ENCODE assay signal across 10 mouse cellular contexts in the genomic region with DNA sequence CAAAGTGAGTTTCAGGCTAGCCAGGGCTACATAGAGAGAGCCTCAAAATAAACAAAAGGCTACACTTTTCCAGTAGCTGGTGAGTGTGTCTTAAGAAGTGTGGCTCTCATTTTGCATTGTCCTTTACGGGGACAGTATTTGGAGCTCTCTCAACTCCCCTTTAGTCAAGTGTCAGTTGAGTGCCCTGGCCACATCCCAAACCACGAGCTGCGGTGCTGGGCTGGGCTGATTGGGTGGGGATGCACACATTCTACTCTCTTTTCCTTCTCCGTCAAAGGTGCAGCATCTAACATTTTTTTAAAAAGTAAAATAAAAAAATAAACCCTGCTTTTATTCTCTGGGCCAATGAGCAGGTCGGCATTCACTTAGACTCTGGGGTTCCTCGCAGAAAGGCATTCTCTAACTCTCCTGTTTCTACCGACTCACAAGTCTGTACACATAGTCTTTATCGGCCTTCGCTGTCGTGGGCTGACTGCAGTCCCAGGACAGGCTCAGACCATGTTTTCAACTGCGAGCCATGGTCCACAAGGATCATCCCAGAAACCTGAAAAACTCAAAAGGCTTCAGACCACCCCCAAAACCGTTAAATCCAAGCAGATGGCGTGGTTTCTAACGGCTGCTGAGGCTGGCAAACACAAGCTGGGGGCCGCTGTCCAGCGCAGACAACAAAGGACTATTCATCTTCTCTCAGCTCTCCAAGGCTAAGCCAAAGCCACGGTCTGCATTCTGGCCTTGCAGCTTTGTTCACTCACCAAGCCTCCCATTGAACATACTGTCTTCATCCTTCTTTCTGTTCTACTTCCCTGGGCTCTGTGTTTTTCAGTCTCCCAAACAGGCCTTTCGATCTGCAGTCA.
DNase-seq lines count a peak whose midpoint lies in the region; ATAC-seq and TF ChIP-seq lines count a peak whose summit lies in the region.
"Had no signal": no experiment of that assay in that cellular context is flagged by ENCODE, and none has a peak within 500 bp of the region (broad histone marks: within the 10 kb centered on the region; RNA-seq: fewer than 3 reads in every experiment).

No protein-coding gene starts in this region.

- peak; percentile 18 to 35 for DNase-seq in left cerebral cortex, postnatal 14 days (ENCODE audit: low spot score in 2 of 2)
- DNase-seq in left cerebral cortex, adult 18-20 months (ENCODE audit: low spot score in 2 of 2), result no peak
- DNase-seq in embryonic facial prominence, embryonic 10.5 days (ENCODE audit: low spot score), result peak; percentile 66
- DNase-seq in layer of hippocampus, adult 8-10 months (ENCODE audit: low spot score in 2 of 2), result peak; percentile 29 to 46
- DNase-seq in neural tube, embryonic 11.5 days (ENCODE audit: low spot score), result peak; percentile 75
- DNase-seq in liver, result no peak
- no peak for DNase-seq in left cerebral cortex, adult 2 months (ENCODE audit: extremely low spot score in 1 of 2, low spot score in 2 of 2)
- no peak for DNase-seq in gastrocnemius, postnatal 10 days
- DNase-seq: liver, embryonic 13.5 days had no signal

- H3K27me3 ChIP-seq in embryonic facial prominence, embryonic 10.5 days (replicated peaks; ENCODE audit: low read depth, poor library complexity, severe bottlenecking), result no peaks in the 10 kb centered on the region
- H3K27me3 ChIP-seq in neural tube, embryonic 11.5 days (ENCODE audit: control insufficient read depth, insufficient read depth, low read length), result no peaks in the 10 kb centered on the region
- H3K27me3 ChIP-seq: liver, embryonic 13.5 days; Patski had no signal

- intact Hi-C loops in left cerebral cortex, postnatal 14 days (cut with DNase I), result loop anchor here (5.0 kb wide), 1 partner anchor 474 kb away; a partner anchor contains a TSS
- intact Hi-C loops in left cerebral cortex, adult 2 months (cut with DNase I), result loop anchor here (2.0 to 10.0 kb wide), 4 partner anchors 161 to 471 kb away; a partner anchor contains a TSS

- peak; percentile 72 for ATAC-seq in neural tube, embryonic 11.5 days (ENCODE audit: insufficient read depth, low FRiP score, low TSS enrichment)
- ATAC-seq: Patski had no signal

- H3K4me1 ChIP-seq in embryonic facial prominence, embryonic 10.5 days, result peaks cover 37% of the 10 kb centered on the region
- H3K4me1 ChIP-seq in neural tube, embryonic 11.5 days (ENCODE audit: control insufficient read depth, insufficient read depth, low read length), result peaks cover 6% of the 10 kb centered on the region
- H3K4me1 ChIP-seq: liver, embryonic 13.5 days had no signal

- no peaks in the 10 kb centered on the region for H3K36me3 ChIP-seq in embryonic facial prominence, embryonic 10.5 days (replicated peaks)
- no peaks in the 10 kb centered on the region for H3K36me3 ChIP-seq in neural tube, embryonic 11.5 days (ENCODE audit: control insufficient read depth, insufficient read depth, low read length)
- H3K36me3 ChIP-seq: liver, embryonic 13.5 days had no signal

- peak overlapping the region; percentile 32 for H3K9ac ChIP-seq in neural tube, embryonic 11.5 days (ENCODE audit: low read length)
- H3K9ac ChIP-seq: liver, embryonic 13.5 days had no signal

- 49% methylated on average over 18 of the region's 18 CpGs for WGBS in embryonic facial prominence, embryonic 10.5 days
- 46% methylated on average over 18 of the region's 18 CpGs for WGBS in neural tube, embryonic 11.5 days

- no peak overlapping the region for H3K4me3 ChIP-seq in embryonic facial prominence, embryonic 10.5 days
- H3K4me3 ChIP-seq in neural tube, embryonic 11.5 days (ENCODE audit: low read depth, low read length), result no peak overlapping the region
- no peak overlapping the region for H3K4me3 ChIP-seq in left cerebral cortex, adult 2 months
- H3K4me3 ChIP-seq: liver, embryonic 13.5 days had no signal

- no peaks in the 10 kb centered on the region for H3K9me3 ChIP-seq in embryonic facial prominence, embryonic 10.5 days
- no peaks in the 10 kb centered on the region for H3K9me3 ChIP-seq in neural tube, embryonic 11.5 days (ENCODE audit: control insufficient read depth, low read length)
- H3K9me3 ChIP-seq: liver, embryonic 13.5 days had no signal

- H3K4me2 ChIP-seq in neural tube, embryonic 11.5 days (ENCODE audit: low read depth), result no peak overlapping the region
- H3K4me2 ChIP-seq: liver, embryonic 13.5 days had no signal

- peak overlapping the region; percentile 77 for H3K27ac ChIP-seq in embryonic facial prominence, embryonic 10.5 days (replicated peaks)
- peak overlapping the region; percentile 84 for H3K27ac ChIP-seq in neural tube, embryonic 11.5 days (ENCODE audit: low read depth, low read length)
- no peak overlapping the region for H3K27ac ChIP-seq in left cerebral cortex, adult 2 months
- H3K27ac ChIP-seq: liver, embryonic 13.5 days had no signal

- TF ChIP-seq CTCF in left cerebral cortex, adult 2 months (IDR thresholded peaks at IDR 0.05), result no peak

Comparison
In these comparisons a context has a peak if more than half of its experiments do, and no peak if none do; other contexts are left out.
1. DNase-seq: peak in left cerebral cortex, postnatal 14 days (2 of 2), embryonic facial prominence, embryonic 10.5 days (single experiment), layer of hippocampus, adult 8-10 months (2 of 2) and neural tube, embryonic 11.5 days (single experiment); none in left cerebral cortex, adult 18-20 months (0 of 2), liver (single experiment), left cerebral cortex, adult 2 months (0 of 2) and gastrocnemius, postnatal 10 days (single experiment).